Mouse (Mus musculus) embryonic facial prominence, embryonic 10.5 days (tissue): ENCODE measurements at regions not wholly inside any gene's neighbourhood (a gene's known extent, or its start where the extent isn't known, plus 50 kb on each side); places are given as distances from the start of the nearest gene placed in this dataset.

Source experiments
- DNase-seq: peaks from one replicate; pipeline ENCODE4 v3.0.0-alpha.2; 2017; ENCODE audit warnings: low spot score
- H3K27ac ChIP-seq: fragments of 300-500 bp; sonication (generic); replicated peaks from 2 replicates; pipeline ENCODE4 v1.5.1; 2016; ENCODE audit warnings: mild to moderate bottlenecking
- H3K27me3 ChIP-seq: fragments of 300-500 bp; sonication (generic); replicated peaks from 2 replicates; pipeline ENCODE4 v1.6.1; 2016; ENCODE audit warnings: low read depth, mild to moderate bottlenecking; ENCODE audit not compliant: poor library complexity, severe bottlenecking
- H3K36me3 ChIP-seq: fragments of 300-500 bp; sonication (generic); replicated peaks from 2 replicates; pipeline ENCODE4 v1.6.1; 2016; ENCODE audit warnings: mild to moderate bottlenecking, moderate library complexity
- H3K4me1 ChIP-seq: fragments of 300-500 bp; sonication (generic); 2 replicates; pipeline ENCODE4 v1.6.1; 2016
- H3K4me3 ChIP-seq: fragments of 300-500 bp; sonication (generic); 2 replicates; pipeline ENCODE4 v1.5.1; 2016; ENCODE audit warnings: mild to moderate bottlenecking, moderate library complexity
- H3K9me3 ChIP-seq: fragments of 300-500 bp; sonication (generic); 2 replicates; pipeline ENCODE4 v1.6.1; 2016; ENCODE audit warnings: mild to moderate bottlenecking
- WGBS: fragments of 180-500 bp; shearing (Covaris S2); methylation state at CpG from one replicate; pipeline ENCODE4 v1.1.7; 2016; 5-methylcytosine and 5-hydroxymethylcytosine counted together

DNA sequence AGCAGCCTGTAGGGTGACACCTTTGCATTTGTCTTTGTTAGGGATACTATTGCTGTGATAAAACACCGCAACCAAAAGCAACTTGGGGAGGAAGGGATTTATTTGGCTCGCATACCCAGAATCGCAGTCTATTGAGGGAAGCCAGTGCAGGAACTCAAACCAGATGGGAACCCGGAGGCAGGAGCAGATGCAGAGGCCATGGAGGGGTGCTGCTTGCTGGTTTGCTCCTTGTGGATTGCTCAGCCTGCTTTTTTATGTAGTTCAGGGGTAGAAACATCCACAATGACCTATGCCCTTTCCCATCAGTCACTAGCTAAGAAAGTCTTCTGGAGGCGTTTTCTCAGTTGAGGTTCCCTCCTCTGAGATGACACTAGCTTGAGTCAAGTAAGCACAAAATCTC is 133.9 kb downstream of the Irx2 start:
- Histone ChIP-seq H3K27me3 (no peaks in the 10 kb centered on the region), H3K27ac (no peak overlapping the region), H3K9me3 (no peaks in the 10 kb centered on the region), H3K36me3 (no peaks in the 10 kb centered on the region), H3K4me3 (no peak overlapping the region), H3K4me1 (peaks cover 7% of the 10 kb centered on the region)
- WGBS = 77% methylated on average over 5 of the region's 5 CpGs
- DNase-seq = no peak

DNA sequence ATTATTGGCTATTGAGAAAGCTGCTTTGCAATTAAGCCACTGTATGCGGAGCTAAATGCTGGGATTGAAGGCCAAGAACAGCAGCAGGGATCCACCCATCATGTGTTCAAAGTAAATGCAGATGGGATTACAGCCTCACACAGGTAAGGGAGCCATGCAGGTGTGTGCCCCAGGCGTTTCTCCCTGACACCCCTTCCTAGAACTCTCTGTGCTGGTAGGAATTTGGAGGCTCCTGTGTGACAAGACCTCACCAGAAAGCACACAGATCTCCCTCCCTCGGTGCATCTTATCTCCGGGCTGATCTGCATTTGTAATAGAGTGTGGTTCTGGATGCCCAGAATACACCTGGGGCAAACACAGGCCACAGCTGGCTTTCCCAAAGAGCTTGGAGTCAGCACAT is 134.7 kb downstream of the Irx2 start:
- H3K36me3 ChIP-seq = no peaks in the 10 kb centered on the region
- 65% methylated on average over 4 of the region's 4 CpGs for WGBS
- H3K27ac ChIP-seq = no peak overlapping the region
- H3K4me1 ChIP-seq = peaks cover 8% of the 10 kb centered on the region
- no peaks in the 10 kb centered on the region for H3K9me3 ChIP-seq
- no peak overlapping the region for H3K4me3 ChIP-seq
- no peak for DNase-seq
- H3K27me3 ChIP-seq = no peaks in the 10 kb centered on the region

- 45% methylated on average over 5 of the region's 5 CpGs for WGBS
- Histone ChIP-seq H3K9me3 (no peaks in the 10 kb centered on the region), H3K36me3 (no peaks in the 10 kb centered on the region), H3K4me1 (peaks cover 8% of the 10 kb centered on the region), H3K27me3 (no peaks in the 10 kb centered on the region), H3K4me3 (no peak overlapping the region), H3K27ac (no peak overlapping the region)
- DNase-seq = no peak
Measured at GRCm38 (mm10) chr13:72767306-72767705, 138.7 kb downstream of the Irx2 start.

DNA sequence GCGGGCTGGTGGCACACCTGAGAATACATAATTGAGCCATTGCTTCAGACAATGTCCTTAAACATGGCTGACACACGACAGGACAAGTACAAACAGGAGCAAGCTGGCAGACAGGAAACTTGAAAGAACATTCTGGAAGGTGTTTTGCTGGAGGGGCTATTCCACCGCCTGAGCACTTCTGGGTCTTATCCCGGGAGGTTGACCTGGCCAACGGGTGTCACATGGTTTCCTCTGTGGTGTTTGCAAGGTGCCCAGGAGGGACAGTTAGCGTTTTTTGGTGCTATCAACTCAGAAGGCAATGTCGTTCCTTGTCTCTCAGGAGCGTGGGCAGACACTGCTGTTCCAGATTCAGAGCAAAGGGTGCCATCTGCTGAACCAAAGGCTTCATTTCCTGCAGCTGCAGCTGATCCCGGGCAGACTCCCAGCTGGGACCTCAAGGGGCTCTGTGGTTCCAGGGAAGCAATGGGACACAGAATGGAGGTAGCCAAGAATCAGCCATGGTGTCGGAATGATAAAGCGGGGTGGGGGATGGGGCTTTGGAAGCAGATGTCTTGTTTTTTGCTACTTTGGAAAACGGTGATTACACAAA is 140.5 kb downstream of the Irx2 start:
- DNase-seq = no peak
- Histone ChIP-seq H3K4me3 (no peak overlapping the region), H3K27ac (no peak overlapping the region), H3K36me3 (no peaks in the 10 kb centered on the region), H3K4me1 (peaks cover 8% of the 10 kb centered on the region), H3K9me3 (no peaks in the 10 kb centered on the region), H3K27me3 (no peaks in the 10 kb centered on the region)
- WGBS = 78% methylated on average over 12 of the region's 12 CpGs

GRCm38 (mm10) chr13:72783026-72783726 is 154.6 kb downstream of the Irx2 start:
- Histone ChIP-seq H3K36me3 (no peaks in the 10 kb centered on the region), H3K9me3 (no peaks in the 10 kb centered on the region), H3K4me1 (no peaks in the 10 kb centered on the region), H3K27ac (no peak overlapping the region), H3K27me3 (0 out of 2 replicates have a peak, but pooled peaks cover 6% of the 10 kb centered on the region), H3K4me3 (no peak overlapping the region)
- no peak for DNase-seq
- WGBS = 58% methylated on average over 7 of the region's 7 CpGs

- Histone ChIP-seq H3K36me3 (no peaks in the 10 kb centered on the region), H3K4me1 (no peaks in the 10 kb centered on the region), H3K4me3 (no peak overlapping the region), H3K27ac (no peak overlapping the region), H3K27me3 (0 out of 2 replicates have a peak, but pooled peaks cover 6% of the 10 kb centered on the region), H3K9me3 (no peaks in the 10 kb centered on the region)
- 61% methylated on average over 6 of the region's 6 CpGs for WGBS
- DNase-seq = no peak
Measured at GRCm38 (mm10) chr13:72783727-72784070, 155.1 kb downstream of the Irx2 start.

GRCm38 (mm10) chr13:72792695-72793094 is 164.1 kb downstream of the Irx2 start:
- H3K4me1 ChIP-seq = no peaks in the 10 kb centered on the region
- 69% methylated on average over 3 of the region's 3 CpGs for WGBS
- no peak for DNase-seq
- no peaks in the 10 kb centered on the region for H3K9me3 ChIP-seq
- 0 out of 2 replicates have a peak, but pooled peaks cover 10% of the 10 kb centered on the region for H3K27me3 ChIP-seq
- H3K27ac ChIP-seq = no peak overlapping the region
- H3K4me3 ChIP-seq = no peak overlapping the region
- no peaks in the 10 kb centered on the region for H3K36me3 ChIP-seq

DNA sequence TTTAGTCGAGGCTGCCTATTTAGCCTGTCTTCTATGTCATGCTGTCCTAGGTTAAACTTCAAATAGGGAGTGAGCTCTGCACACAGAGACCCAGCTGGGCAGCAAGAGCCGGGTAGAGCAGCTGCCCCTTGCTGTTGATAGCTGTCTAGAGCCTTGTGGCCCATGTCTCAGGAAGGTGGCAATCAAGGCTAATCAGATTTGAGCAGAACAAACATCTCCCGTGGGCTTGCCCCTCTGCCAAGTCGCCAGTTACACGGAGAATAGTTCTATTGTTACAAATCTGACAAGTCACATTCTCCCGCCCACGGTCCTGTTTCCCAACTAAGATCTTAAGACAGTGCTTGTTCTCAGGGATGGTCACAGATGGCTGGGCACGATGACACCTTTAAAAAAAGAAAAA is 171.4 kb downstream of the Irx2 start:
- Histone ChIP-seq H3K9me3 (no peaks in the 10 kb centered on the region), H3K4me3 (no peak overlapping the region), H3K4me1 (peaks cover 4% of the 10 kb centered on the region; the same call in 1 of the 2 replicates), H3K27ac (no peak overlapping the region), H3K36me3 (no peaks in the 10 kb centered on the region), H3K27me3 (peaks cover 6% of the 10 kb centered on the region)
- DNase-seq = no peak
- 14% methylated on average over 8 of the region's 8 CpGs for WGBS

DNA sequence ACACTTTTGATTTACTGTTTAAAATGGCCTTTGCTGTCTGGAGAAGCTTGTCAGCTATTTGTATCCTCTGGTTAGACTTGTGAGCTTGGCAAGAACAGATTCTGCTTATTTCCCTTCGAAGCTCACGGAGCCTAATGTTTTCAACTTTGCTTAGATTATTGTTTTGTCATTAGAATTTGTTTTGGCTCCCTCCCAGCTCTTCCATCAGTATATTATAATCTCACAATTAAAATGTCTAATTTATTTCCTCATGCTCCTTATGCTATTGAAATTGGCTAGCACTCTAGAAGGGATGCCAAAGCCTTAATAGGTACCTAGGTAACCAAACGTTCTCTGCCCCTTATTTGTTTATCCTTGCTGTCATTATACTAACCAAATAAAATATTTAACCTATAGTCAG is 171.9 kb downstream of the Irx2 start:
- 77% methylated on average over 3 of the region's 3 CpGs for WGBS
- no peak for DNase-seq
- Histone ChIP-seq H3K27ac (no peak overlapping the region), H3K4me3 (no peak overlapping the region), H3K4me1 (peaks cover 4% of the 10 kb centered on the region; the same call in 1 of the 2 replicates), H3K36me3 (no peaks in the 10 kb centered on the region), H3K27me3 (peaks cover 6% of the 10 kb centered on the region), H3K9me3 (no peaks in the 10 kb centered on the region)

DNA sequence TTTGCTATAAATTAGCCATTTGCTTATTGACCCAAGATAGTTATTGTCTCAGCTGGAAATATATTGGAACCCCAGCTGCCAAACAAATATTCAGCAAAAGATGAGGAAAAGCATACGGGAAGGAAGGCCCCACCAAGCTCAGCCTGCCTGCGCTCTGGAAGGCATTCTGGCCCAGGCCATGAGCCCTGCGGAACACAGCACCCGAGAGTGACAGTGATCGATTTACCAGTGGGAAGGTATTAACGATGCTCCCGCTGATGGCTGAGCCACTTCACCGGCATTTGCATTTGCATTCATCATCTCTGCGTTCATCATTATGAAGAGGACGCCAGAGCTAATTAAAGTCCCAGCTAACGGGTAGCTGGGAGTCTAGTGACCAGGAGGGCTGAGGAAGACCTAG is 174.8 kb downstream of the Irx2 start:
- H3K9me3 ChIP-seq = no peaks in the 10 kb centered on the region
- peaks cover 6% of the 10 kb centered on the region for H3K27me3 ChIP-seq
- no peak overlapping the region for H3K4me3 ChIP-seq
- H3K27ac ChIP-seq = no peak overlapping the region
- no peak for DNase-seq
- H3K4me1 ChIP-seq = peaks cover 4% of the 10 kb centered on the region; the same call in 1 of the 2 replicates
- 57% methylated on average over 11 of the region's 11 CpGs for WGBS
- no peaks in the 10 kb centered on the region for H3K36me3 ChIP-seq

DNA sequence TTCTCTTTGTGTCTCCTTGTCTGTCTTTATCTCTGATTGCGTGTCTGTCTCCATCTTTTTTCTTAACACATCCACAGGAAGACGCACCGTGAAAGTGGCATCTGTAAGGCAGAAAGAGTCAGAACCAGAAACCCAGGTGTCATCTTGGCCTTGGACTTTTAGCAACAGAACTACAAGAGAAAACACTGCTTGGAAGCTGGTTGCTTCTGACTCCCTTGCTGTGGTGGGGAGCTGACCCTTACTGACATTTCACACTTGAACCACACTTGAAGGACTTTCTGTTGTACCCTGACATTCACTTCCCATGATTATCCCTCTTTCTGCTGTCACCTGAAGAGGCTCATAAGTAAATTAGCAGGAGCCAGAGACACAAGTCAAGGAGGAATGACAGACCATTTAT is 180.6 kb downstream of the Irx2 start:
- DNase-seq = no peak
- Histone ChIP-seq H3K27ac (no peak overlapping the region), H3K27me3 (peaks cover 48% of the 10 kb centered on the region), H3K4me1 (no peaks in the 10 kb centered on the region; the same call in 1 of the 2 replicates), H3K4me3 (no peak overlapping the region), H3K9me3 (no peaks in the 10 kb centered on the region), H3K36me3 (no peaks in the 10 kb centered on the region)
- 93% methylated on average over 3 of the region's 3 CpGs for WGBS

- DNase-seq = no peak
- Histone ChIP-seq H3K4me1 (peaks cover 7% of the 10 kb centered on the region), H3K36me3 (no peaks in the 10 kb centered on the region), H3K9me3 (no peaks in the 10 kb centered on the region), H3K27ac (no peak overlapping the region), H3K4me3 (no peak overlapping the region), H3K27me3 (peaks cover 62% of the 10 kb centered on the region)
- WGBS = 87% methylated on average over 1 of the region's 1 CpGs
Measured at GRCm38 (mm10) chr13:72810626-72811025, 182.0 kb downstream of the Irx2 start.

DNA sequence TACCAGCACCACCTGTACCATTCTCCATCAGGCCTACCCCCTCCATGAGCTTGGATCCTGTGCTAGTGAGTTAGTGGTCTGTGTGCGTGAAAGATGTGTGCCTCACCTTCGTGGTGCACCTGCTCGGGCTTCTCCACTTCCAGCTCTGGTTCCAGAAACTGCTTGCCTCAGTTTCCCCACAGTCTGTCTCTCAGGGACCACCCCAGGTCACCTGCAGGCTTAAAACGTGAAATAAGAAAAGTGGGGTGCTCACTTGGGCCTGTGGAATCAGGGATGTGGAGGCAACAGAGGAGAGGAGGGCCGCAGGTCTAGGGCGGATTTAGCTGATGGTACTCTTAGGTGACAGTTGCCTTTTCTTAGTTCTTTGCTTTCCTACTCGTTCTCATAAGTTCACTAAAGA is 186.0 kb downstream of the Irx2 start:
- Histone ChIP-seq H3K4me1 (peaks cover 33% of the 10 kb centered on the region), H3K27ac (no peak overlapping the region)

More for the DNA sequence above, 186.0 kb downstream of the Irx2 start:
- Histone ChIP-seq H3K9me3 (no peaks in the 10 kb centered on the region), H3K27me3 (peaks cover 95% of the 10 kb centered on the region), H3K36me3 (no peaks in the 10 kb centered on the region), H3K4me3 (no peak overlapping the region)
- DNase-seq = no peak
- WGBS = 38% methylated on average over 7 of the region's 7 CpGs
